Mouse (Mus musculus): ENCODE results near the gene Gm20388. TPM values are rescaled to one million over a fixed set of nuclear protein-coding genes. Genes with fewer than 3 reads are reported as not detected.

The Gm20388 gene
- polyA plus RNA-seq, 1 experiment from 2014 or later, result not detected

DNA sequence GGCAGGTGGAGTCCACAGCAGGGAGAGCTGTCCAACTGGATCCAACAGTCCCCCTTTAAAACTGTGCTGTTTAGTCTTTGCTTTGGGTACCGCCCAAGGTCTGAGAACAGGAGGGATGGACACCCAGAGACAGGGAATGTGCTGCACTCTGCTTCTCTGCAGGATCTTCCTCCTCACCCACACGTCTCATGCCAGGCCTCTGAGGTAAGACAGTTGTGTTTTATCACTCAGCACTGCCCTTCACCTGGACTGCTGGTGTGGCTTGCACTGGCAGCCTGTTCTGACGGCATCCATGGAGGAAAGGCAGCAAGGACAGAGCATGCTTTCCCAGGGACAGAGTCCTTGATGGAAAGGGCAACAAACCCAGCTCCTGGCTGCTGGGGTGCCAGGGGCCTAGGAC, 2991.9 kb downstream of the Gm20388 start:
- Histone ChIP-seq H3K9ac (ENCODE audit: low read depth, low read length) (no peak overlapping the region), H3K27ac (ENCODE audit: low read depth, low read length) (no peak overlapping the region), H3K4me2 (replicated peaks; ENCODE audit: low read depth) (no peak overlapping the region), H3K4me3 (ENCODE audit: low read depth, low read length) (no peak overlapping the region), H3K4me1 (replicated peaks; ENCODE audit: control insufficient read depth, insufficient read depth, low read length) (no peaks in the 10 kb centered on the region; the same call in 1 of the 2 replicates), H3K36me3 (ENCODE audit: control insufficient read depth, insufficient read depth) (peaks cover 31% of the 10 kb centered on the region), H3K9me3 (ENCODE audit: control insufficient read depth) (no peaks in the 10 kb centered on the region), H3K27me3 (replicated peaks; ENCODE audit: control insufficient read depth, insufficient read depth, low read length) (no peaks in the 10 kb centered on the region)
- no peak for ATAC-seq
- TF ChIP-seq CTCF (IDR thresholded peaks at IDR 0.05; ENCODE audit: low read depth), result no peak
- 74% methylated on average over 3 of the region's 3 CpGs for WGBS

DNA sequence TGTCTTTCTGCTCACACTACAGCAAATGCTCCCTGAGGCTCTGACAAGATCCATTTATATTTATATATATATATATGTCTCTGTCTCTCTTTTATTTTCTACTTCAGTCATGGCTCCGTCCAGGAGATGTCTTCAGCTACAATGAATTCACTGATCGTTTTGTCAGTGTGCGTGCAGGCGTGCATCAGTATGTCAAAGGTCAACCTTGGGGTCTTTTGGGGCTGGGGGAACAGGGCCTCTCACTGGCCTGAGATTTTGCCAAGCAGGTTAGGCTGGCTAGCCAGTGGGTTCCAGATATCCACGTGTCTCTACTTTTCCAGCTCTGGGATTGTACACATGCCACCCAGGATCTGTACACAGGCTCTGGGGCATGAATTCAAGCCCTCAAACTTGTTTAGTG, 2992.4 kb downstream of the Gm20388 start:
- Histone ChIP-seq H3K27ac (ENCODE audit: low read depth, low read length) (no peak overlapping the region), H3K4me3 (ENCODE audit: low read depth, low read length) (no peak overlapping the region), H3K4me2 (replicated peaks; ENCODE audit: low read depth) (no peak overlapping the region), H3K9me3 (ENCODE audit: control insufficient read depth) (no peaks in the 10 kb centered on the region), H3K4me1 (replicated peaks; ENCODE audit: control insufficient read depth, insufficient read depth, low read length) (no peaks in the 10 kb centered on the region; the same call in 1 of the 2 replicates), H3K9ac (ENCODE audit: low read depth, low read length) (no peak overlapping the region), H3K27me3 (replicated peaks; ENCODE audit: control insufficient read depth, insufficient read depth, low read length) (no peaks in the 10 kb centered on the region), H3K36me3 (ENCODE audit: control insufficient read depth, insufficient read depth) (peaks cover 32% of the 10 kb centered on the region)
- no peak for ATAC-seq
- no peak for TF ChIP-seq CTCF (IDR thresholded peaks at IDR 0.05; ENCODE audit: low read depth)
- WGBS, result 80% methylated on average over 5 of the region's 5 CpGs

DNA sequence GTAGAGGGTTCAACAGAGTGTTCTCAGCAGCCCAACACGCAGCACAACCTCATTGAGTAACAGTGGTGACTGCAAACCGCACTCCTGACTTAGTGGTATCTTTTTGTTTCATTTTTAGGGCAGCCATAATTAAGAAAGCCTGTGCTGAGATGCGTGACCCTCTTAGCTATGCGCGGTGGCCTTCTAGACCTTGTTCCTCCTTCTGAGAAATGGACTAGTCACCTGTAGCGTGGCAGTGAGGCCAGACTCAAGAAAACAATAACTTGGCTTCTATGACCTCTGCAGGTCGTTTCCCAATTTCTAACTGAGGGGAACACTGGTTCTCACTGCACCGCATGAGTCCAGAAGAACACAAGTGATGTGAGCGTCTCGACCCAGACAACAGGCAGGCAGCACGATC, 2993.9 kb downstream of the Gm20388 start:
- H3K4me3 ChIP-seq (ENCODE audit: low read depth, low read length), result no peak overlapping the region
- H3K27ac ChIP-seq (ENCODE audit: low read depth, low read length), result no peak overlapping the region
- no peak for ATAC-seq
- TF ChIP-seq CTCF (IDR thresholded peaks at IDR 0.05; ENCODE audit: low read depth), result no peak
- H3K4me1 ChIP-seq (replicated peaks; ENCODE audit: control insufficient read depth, insufficient read depth, low read length), result no peaks in the 10 kb centered on the region; the same call in 1 of the 2 replicates
- no peaks in the 10 kb centered on the region for H3K27me3 ChIP-seq (replicated peaks; ENCODE audit: control insufficient read depth, insufficient read depth, low read length)
- no peak overlapping the region for H3K9ac ChIP-seq (ENCODE audit: low read depth, low read length)
- peaks cover 32% of the 10 kb centered on the region for H3K36me3 ChIP-seq (ENCODE audit: control insufficient read depth, insufficient read depth)
- H3K4me2 ChIP-seq (replicated peaks; ENCODE audit: low read depth), result no peak overlapping the region
- H3K9me3 ChIP-seq (ENCODE audit: control insufficient read depth), result no peaks in the 10 kb centered on the region
- 92% methylated on average over 11 of the region's 11 CpGs for WGBS

DNA sequence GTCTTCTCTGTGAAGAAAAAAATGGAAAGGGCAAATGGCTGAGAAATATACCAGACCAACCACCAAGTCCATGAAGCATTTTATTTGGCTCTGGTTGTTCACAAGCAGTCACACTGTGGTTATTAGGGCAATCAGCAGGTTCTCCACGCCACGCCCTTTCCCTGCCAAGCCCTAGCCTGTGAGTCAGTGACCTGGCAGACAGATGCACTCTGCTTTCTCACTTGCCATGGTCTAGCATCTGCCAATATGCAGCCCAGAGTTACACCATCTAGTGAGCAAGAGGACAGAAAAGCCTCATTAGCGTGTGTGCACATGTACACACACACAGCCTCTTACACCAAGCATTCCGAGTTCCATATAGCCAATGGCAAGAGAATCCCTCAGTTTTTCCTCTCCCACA, 2994.7 kb downstream of the Gm20388 start:
- Histone ChIP-seq H3K4me2 (replicated peaks; ENCODE audit: low read depth) (no peak overlapping the region), H3K27me3 (replicated peaks; ENCODE audit: control insufficient read depth, insufficient read depth, low read length) (no peaks in the 10 kb centered on the region), H3K4me1 (replicated peaks; ENCODE audit: control insufficient read depth, insufficient read depth, low read length) (no peaks in the 10 kb centered on the region; the same call in 1 of the 2 replicates), H3K4me3 (ENCODE audit: low read depth, low read length) (no peak overlapping the region), H3K9me3 (ENCODE audit: control insufficient read depth) (no peaks in the 10 kb centered on the region), H3K36me3 (ENCODE audit: control insufficient read depth, insufficient read depth) (peaks cover 25% of the 10 kb centered on the region), H3K27ac (ENCODE audit: low read depth, low read length) (no peak overlapping the region; the same call in 1 of the 2 replicates), H3K9ac (ENCODE audit: low read depth, low read length) (no peak overlapping the region)
- 52% methylated on average over 4 of the region's 4 CpGs for whole genome bisulfite sequencing
- no peak for TF ChIP-seq CTCF (IDR thresholded peaks at IDR 0.05; ENCODE audit: low read depth)
- 0 out of 2 replicates have a peak, but pooled peaks have one; percentile 33 for ATAC-seq

- Histone ChIP-seq H3K36me3 (ENCODE audit: control insufficient read depth, insufficient read depth) (peaks cover 25% of the 10 kb centered on the region), H3K4me1 (replicated peaks; ENCODE audit: control insufficient read depth, insufficient read depth, low read length) (no peaks in the 10 kb centered on the region; the same call in 1 of the 2 replicates), H3K9me3 (ENCODE audit: control insufficient read depth) (no peaks in the 10 kb centered on the region), H3K4me2 (replicated peaks; ENCODE audit: low read depth) (peak overlapping the region; percentile 40; the same call in 1 of the 2 replicates), H3K9ac (ENCODE audit: low read depth, low read length) (no peak overlapping the region), H3K27ac (ENCODE audit: low read depth, low read length) (no peak overlapping the region; the same call in 1 of the 2 replicates), H3K4me3 (ENCODE audit: low read depth, low read length) (no peak overlapping the region), H3K27me3 (replicated peaks; ENCODE audit: control insufficient read depth, insufficient read depth, low read length) (no peaks in the 10 kb centered on the region)
- peak; percentile 67 for ATAC-seq
- WGBS, result 21% methylated on average over 6 of the region's 6 CpGs
- TF ChIP-seq CTCF (IDR thresholded peaks at IDR 0.05; ENCODE audit: low read depth), result peak; percentile 96
Observed at GRCm38 (mm10) chr8:122906463-122907021, 2995.9 kb downstream of the Gm20388 start.

DNA sequence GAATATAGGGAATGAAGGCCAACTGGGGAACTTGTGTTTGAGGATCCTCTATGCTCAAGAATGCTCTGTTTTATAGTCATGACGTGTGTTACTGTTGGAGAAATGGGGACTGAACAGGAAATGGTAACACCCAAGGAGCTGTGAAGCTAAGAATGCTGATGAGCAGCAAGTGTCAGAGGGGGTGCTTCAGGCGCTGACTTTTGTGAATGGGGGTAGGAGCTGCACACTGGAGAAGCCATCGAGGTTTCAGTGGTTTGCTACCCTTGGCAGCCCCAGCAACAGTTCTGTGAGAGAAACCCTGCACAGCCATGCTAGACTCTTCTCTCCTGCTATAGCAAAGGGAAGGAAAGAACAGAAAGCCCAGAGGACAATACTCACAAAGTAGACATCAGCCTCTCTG, 3001.5 kb downstream of the Gm20388 start:
- no peak for TF ChIP-seq CTCF (IDR thresholded peaks at IDR 0.05; ENCODE audit: low read depth)
- 59% methylated on average over 3 of the region's 3 CpGs for WGBS
- Histone ChIP-seq H3K9ac (ENCODE audit: low read depth, low read length) (no peak overlapping the region; the same call in 1 of the 2 replicates), H3K4me2 (replicated peaks; ENCODE audit: low read depth) (no peak overlapping the region), H3K36me3 (ENCODE audit: control insufficient read depth, insufficient read depth) (peaks cover 32% of the 10 kb centered on the region), H3K4me3 (ENCODE audit: low read depth, low read length) (no peak overlapping the region), H3K27me3 (replicated peaks; ENCODE audit: control insufficient read depth, insufficient read depth, low read length) (no peaks in the 10 kb centered on the region), H3K27ac (ENCODE audit: low read depth, low read length) (no peak overlapping the region), H3K4me1 (replicated peaks; ENCODE audit: control insufficient read depth, insufficient read depth, low read length) (peaks cover 1% of the 10 kb centered on the region; the same call in 1 of the 2 replicates), H3K9me3 (ENCODE audit: control insufficient read depth) (no peaks in the 10 kb centered on the region)
- ATAC-seq, result no peak
